Mouse (Mus musculus): Measurements from ENCODE around the gene Rtn4.

DNA sequence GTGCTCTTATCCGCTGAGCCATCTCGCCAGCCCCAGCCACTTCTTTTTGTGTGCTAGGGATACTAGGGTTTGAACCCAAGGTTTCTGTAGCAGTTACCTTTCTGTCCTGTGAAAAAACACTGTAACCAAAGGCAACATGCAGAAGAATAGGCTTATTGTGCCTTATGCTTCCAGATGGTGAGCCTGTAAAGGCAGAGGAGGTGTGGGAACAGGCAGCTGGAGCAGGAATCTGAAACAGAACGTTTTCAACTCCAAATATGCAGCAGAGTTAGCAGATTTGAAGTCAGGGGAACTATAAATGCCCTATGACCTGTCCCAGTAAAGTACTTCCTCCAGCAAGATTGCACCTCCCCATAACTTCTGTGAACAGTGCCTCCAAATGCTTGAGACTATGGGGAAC, 12.0 kb upstream of the Rtn4 start:
- TF ChIP-seq POLR2A (IDR thresholded peaks at IDR 0.05; ENCODE audit: low read depth, low read length) (no peak), CTCF (IDR thresholded peaks at IDR 0.05; ENCODE audit: extremely low read depth, insufficient read length, insufficient replicate concordance, low read depth, low read length) (no peak)

Measured in small intestine, adult 2 months (tissue).